Mouse (Mus musculus) leukemia stem cell, adult 10-12 weeks (primary cell): ENCODE data around the gene Nmt2. TPM values are rescaled to one million over a fixed set of nuclear protein-coding genes. Genes with fewer than 3 reads are reported as not detected.

ENCODE experiments used
- polyA plus RNA-seq: library from polyadenylated mRNA; stranded (reverse); fragments of >175 nt; gene quantifications from 2 replicates; pipeline ENCODE4 v1.2.3, GENCODE M21; 2012; ENCODE audit warnings: low replicate concordance

Nmt2 gene
- 5.1 and 6.1 TPM in 2 replicates for polyA plus RNA-seq

DNA sequence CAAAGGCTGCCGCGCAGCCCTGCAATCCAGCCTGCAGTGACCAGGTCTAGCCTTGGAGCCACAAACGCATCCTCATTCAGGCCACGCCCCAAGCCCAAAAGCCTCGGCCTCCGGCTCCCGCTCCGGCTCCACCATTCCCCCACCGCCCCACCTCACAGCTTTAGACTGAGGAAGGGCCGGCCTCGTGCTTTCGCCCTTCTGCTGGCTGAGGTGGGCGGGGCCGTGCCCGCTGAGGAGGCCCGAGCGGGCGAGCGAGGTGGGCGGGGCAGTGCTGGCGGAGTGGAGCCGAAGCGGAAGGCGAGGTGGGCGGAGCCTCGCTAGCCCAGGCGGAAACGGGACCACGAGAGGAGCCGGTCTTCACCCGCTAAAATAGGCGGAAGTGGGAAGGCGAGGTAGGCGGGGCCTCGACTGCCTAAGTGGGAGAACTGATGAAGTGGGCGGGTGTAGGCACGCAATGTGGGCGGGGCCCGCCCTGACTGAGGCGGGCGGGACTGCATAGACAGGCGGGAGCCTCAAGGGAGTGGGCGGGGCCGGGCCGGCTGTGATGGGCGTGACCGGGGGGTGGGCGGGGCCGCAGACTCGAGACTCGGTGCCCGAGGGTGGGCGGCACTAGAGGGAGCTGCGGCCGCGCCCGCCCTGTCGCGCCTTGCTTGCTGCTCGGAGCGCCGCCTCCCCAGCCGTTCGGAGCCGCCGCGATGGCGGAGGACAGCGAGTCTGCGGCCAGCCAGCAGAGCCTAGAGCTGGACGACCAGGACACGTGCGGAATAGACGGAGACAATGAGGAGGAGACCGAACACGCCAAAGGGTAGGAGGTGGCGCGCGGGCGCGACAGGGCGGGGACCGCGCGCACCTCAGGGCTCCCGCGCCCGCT lies at the start of gene Nmt2:
Gene Nmt2, plus strand, starts transcription at position 611 of the 871 bp plus-strand sequence.

DNA sequence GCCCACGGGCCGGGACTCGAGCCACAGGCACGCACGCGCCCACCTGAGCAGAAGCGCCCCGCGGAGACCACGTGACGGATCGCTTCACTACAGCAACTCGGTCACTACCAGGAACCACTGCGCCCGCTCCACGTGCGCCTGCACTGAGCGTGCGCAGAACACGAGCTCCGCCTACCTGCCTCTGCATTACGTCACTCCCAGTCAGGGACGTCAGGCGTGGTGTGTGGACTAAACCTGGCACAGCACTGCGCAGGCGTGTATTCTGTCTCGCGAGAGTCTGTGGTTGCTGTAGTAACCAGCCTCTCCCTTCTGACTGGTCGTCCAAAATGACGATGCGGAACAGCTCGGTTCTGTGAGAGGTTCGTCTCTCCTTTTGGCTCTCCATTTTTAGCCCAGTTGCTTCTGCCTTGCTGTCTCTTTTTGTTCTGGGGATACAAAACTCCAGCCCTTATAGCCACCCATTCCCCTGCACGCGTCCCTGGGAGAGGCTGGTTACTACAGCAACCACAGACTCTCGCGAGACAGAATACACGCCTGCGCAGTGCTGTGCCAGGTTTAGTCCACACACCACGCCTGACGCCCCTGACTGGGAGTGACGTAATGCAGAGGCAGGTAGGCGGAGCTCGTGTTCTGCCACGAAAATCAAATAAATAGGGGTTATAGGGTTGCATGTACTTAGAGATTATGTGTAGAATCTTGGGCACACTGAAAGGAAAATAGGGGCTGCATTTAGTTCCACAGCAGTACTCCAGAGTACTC lies 48.7 kb downstream of the Nmt2 start, which contains the start of gene Rpp38:
Gene Rpp38, minus strand, starts transcription at position 160 of the 759 bp plus-strand sequence.

DNA sequence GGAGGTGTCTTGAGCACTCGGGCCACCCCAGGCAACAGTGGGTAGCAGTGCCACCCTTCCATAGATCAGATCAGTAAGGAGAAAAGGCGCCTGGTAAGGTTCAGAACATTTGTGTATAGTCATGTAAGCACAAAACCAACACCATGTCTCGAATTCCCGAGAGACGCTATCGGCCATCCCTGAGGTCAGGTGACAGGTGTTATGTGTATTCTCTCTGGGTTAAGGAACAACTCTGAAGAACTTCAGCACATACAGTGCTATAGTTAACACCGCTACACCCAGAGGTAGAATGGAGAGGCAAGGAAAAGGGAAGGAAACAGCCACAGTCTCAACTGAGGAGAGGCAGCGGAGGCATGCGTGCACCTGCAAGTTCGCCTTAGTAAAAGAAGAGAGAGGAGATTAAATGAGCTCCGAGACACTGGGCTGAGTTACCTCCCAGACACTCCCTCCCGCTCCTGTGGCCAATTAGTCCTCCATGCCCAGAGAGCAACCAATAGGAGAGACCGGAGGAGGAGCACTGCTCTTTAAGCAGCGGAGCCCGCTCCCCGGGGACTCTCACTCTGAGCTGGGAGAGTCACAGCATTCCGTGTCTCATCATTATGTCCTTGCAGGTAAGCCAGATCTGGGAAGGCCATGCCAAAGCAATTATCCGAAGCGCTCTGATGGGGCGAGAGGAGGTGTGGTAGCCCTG lies 51.7 kb downstream of the Nmt2 start, which contains the start of gene Acbd7:
Gene Acbd7, plus strand, starts transcription at position 558 of the 691 bp plus-strand sequence.

Other genes starting within 250 kb of the Nmt2 start
- gene Fam171a1, start 170.0 kb upstream of the Nmt2 start, polyA plus RNA-seq: 0.27 and 1.3 TPM in 2 replicates
- gene Rpp38, start 48.4 kb downstream of the Nmt2 start, polyA plus RNA-seq: 0.24 and 1.7 TPM in 2 replicates
- not detected in 2 replicates for gene Acbd7, start 52.0 kb downstream of the Nmt2 start, polyA plus RNA-seq
- gene Olah, start 113.0 kb downstream of the Nmt2 start, polyA plus RNA-seq: not detected in 2 replicates
- not detected in 2 replicates for gene Meig1, start 138.4 kb downstream of the Nmt2 start, polyA plus RNA-seq
- gene Dclre1c, start 139.9 kb downstream of the Nmt2 start, polyA plus RNA-seq: 2.6 and 2.7 TPM in 2 replicates
- gene Suv39h2, start 190.8 kb downstream of the Nmt2 start, polyA plus RNA-seq: 2.2 and 7.3 TPM in 2 replicates
- gene Gm45902, start 228.6 kb downstream of the Nmt2 start, polyA plus RNA-seq: 1.8 and 2.8 TPM in 2 replicates
- gene Hspa14, start 228.6 kb downstream of the Nmt2 start, polyA plus RNA-seq: 1.4 and 9.1 TPM in 2 replicates
- 0.22 TPM in 1 of 2 replicates, not detected in the other for gene Cdnf, start 228.8 kb downstream of the Nmt2 start, polyA plus RNA-seq